Mouse (Mus musculus): ENCODE measurements around the gene Ppef2. TPM values are rescaled to one million over a fixed set of nuclear protein-coding genes. Genes with fewer than 3 reads are reported as not detected.
A peak's percentile ranks its signal among the peaks of the same experiment; 100 is the strongest.

The Ppef2 gene
- polyA plus RNA-seq, 1 experiment from 2014 or later = 0.99 TPM

- no peak overlapping the region for H3K4me2 ChIP-seq (ENCODE audit: low read depth, low read length)
- 89% methylated on average over 7 of the region's 7 CpGs for WGBS
- H3K27ac ChIP-seq (ENCODE audit: low read depth, low read length) = no peak overlapping the region
- H3K36me3 ChIP-seq (ENCODE audit: control insufficient read depth, insufficient read depth, low read length) = no peaks in the 10 kb centered on the region
- no peak for ATAC-seq (ENCODE audit: low read depth)
- no peak overlapping the region for H3K9ac ChIP-seq (replicated peaks; ENCODE audit: low read depth, low read length)
- no peaks in the 10 kb centered on the region for H3K27me3 ChIP-seq (ENCODE audit: control insufficient read depth, insufficient read depth, low read length)
- H3K4me3 ChIP-seq (ENCODE audit: low read depth, low read length) = no peak overlapping the region
- no peaks in the 10 kb centered on the region for H3K4me1 ChIP-seq (ENCODE audit: control insufficient read depth, insufficient read depth, low read length)
- no peaks in the 10 kb centered on the region for H3K9me3 ChIP-seq (ENCODE audit: control insufficient read depth, low read length)
Observed at GRCm38 (mm10) chr5:92227782-92228181, 28.3 kb downstream of the Ppef2 start.

GRCm38 (mm10) chr5:92220287-92220902, 35.7 kb downstream of the Ppef2 start:
- H3K27me3 ChIP-seq (ENCODE audit: control insufficient read depth, insufficient read depth, low read length) = no peaks in the 10 kb centered on the region
- H3K9ac ChIP-seq (replicated peaks; ENCODE audit: low read depth, low read length) = no peak overlapping the region
- no peak overlapping the region for H3K27ac ChIP-seq (ENCODE audit: low read depth, low read length)
- 92% methylated on average over 8 of the region's 8 CpGs for WGBS
- H3K4me3 ChIP-seq (ENCODE audit: low read depth, low read length) = no peak overlapping the region
- no peaks in the 10 kb centered on the region for H3K36me3 ChIP-seq (ENCODE audit: control insufficient read depth, insufficient read depth, low read length)
- no peak overlapping the region for H3K4me2 ChIP-seq (ENCODE audit: low read depth, low read length)
- no peaks in the 10 kb centered on the region for H3K9me3 ChIP-seq (ENCODE audit: control insufficient read depth, low read length)
- no peak for ATAC-seq (ENCODE audit: low read depth)
- H3K4me1 ChIP-seq (ENCODE audit: control insufficient read depth, insufficient read depth, low read length) = no peaks in the 10 kb centered on the region

- ATAC-seq (ENCODE audit: low read depth) = no peak
- 79% methylated on average over 6 of the region's 6 CpGs for whole genome bisulfite sequencing
Observed at GRCm38 (mm10) chr5:92219826-92220225, 36.3 kb downstream of the Ppef2 start.

DNA sequence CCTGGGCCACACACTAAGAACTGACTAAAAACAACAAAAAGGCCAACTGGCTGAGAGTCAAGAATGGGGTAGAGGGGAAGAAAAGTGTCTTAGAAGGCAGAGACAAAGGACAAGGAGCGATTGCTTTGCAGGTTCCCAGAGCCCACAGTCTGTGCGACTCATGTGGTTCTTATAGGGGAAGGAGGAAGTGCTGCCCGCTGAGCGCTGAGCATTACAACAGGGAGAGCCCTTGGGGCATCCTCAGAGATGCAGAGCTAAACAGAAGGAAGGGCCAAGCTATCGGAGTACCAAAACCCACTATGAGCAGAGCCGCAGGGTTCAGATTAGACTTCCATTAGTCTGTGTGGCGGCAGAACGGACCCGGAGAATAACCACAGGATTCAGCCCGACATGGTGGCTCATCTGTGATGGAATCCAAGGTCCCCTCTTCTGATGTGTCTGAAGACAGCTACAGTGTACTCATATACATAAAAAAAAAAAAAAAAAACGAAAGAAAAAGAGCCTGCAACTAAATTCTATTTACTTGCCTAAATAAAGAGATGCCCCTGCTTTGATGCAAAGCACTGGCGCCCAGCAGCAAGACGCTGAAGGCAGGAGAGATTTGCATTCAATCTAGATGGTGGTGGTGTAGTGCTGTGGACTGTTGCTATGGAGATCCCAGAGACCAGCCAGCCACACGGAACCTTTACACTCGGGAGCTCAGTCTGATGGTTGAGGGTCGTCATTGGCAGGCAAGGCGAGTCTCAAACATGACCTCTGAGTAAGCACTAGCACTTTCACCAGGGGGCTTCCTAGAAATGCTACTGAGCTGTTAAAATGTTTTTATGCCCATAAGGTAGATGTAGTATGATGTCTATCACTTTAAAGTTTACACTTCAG, 36.9 kb downstream of the Ppef2 start:
- Histone ChIP-seq H3K27me3 (ENCODE audit: control insufficient read depth, insufficient read depth, low read length) (no peaks in the 10 kb centered on the region), H3K4me2 (ENCODE audit: low read depth, low read length) (no peak overlapping the region), H3K4me1 (ENCODE audit: control insufficient read depth, insufficient read depth, low read length) (no peaks in the 10 kb centered on the region), H3K36me3 (ENCODE audit: control insufficient read depth, insufficient read depth, low read length) (no peaks in the 10 kb centered on the region), H3K4me3 (ENCODE audit: low read depth, low read length) (no peak overlapping the region), H3K9me3 (ENCODE audit: control insufficient read depth, low read length) (no peaks in the 10 kb centered on the region), H3K27ac (ENCODE audit: low read depth, low read length) (no peak overlapping the region), H3K9ac (replicated peaks; ENCODE audit: low read depth, low read length) (no peak overlapping the region)
- WGBS = 40% methylated on average over 17 of the region's 17 CpGs
- peak; percentile 89; the same call in 1 of the 2 replicates for ATAC-seq (ENCODE audit: low read depth)

More at GRCm38 (mm10) chr5:92219826-92220225, 36.3 kb downstream of the Ppef2 start:
- H3K4me1 ChIP-seq (ENCODE audit: control insufficient read depth, insufficient read depth, low read length) = no peaks in the 10 kb centered on the region
- H3K4me2 ChIP-seq (ENCODE audit: low read depth, low read length) = no peak overlapping the region
- H3K9ac ChIP-seq (replicated peaks; ENCODE audit: low read depth, low read length) = no peak overlapping the region
- H3K36me3 ChIP-seq (ENCODE audit: control insufficient read depth, insufficient read depth, low read length) = no peaks in the 10 kb centered on the region
- no peak overlapping the region for H3K27ac ChIP-seq (ENCODE audit: low read depth, low read length)
- no peak overlapping the region for H3K4me3 ChIP-seq (ENCODE audit: low read depth, low read length)
- H3K9me3 ChIP-seq (ENCODE audit: control insufficient read depth, low read length) = no peaks in the 10 kb centered on the region
- H3K27me3 ChIP-seq (ENCODE audit: control insufficient read depth, insufficient read depth, low read length) = no peaks in the 10 kb centered on the region

DNA sequence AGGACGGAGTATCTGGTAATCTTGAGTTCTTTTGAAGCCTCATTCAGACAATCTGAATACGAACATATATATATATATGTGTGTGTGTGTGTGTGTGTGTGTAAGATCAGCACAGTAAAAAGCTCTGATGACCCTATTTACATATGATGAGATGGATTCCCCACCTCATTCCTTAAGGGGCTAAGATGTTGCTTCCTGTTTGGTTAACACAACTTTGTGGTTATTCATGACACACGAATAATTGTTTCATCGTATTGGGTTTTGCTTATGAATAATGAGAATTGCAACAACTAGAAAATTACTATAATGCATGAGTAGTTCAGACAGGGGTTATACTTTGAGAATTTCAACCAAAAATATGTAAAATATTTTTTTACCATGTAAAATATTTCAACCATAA, 40.8 kb downstream of the Ppef2 start, which contains the start of gene U90926:
Gene U90926, minus strand, starts transcription at position 101 of the 400 bp plus-strand sequence.
- no peaks in the 10 kb centered on the region for H3K9me3 ChIP-seq (ENCODE audit: control insufficient read depth, low read length)
- H3K9ac ChIP-seq (replicated peaks; ENCODE audit: low read depth, low read length) = no peak within 1 kb of the TSS
- 93% methylated on average over 4 of the region's 4 CpGs for WGBS
- no peak within 1 kb of the TSS for H3K4me3 ChIP-seq (ENCODE audit: low read depth, low read length)
- H3K27ac ChIP-seq (ENCODE audit: low read depth, low read length) = no peak within 1 kb of the TSS
- no peaks in the 10 kb centered on the region for H3K36me3 ChIP-seq (ENCODE audit: control insufficient read depth, insufficient read depth, low read length)
- H3K4me2 ChIP-seq (ENCODE audit: low read depth, low read length) = no peak within 1 kb of the TSS
- no peak for ATAC-seq (ENCODE audit: low read depth)
- no peaks in the 10 kb centered on the region for H3K4me1 ChIP-seq (ENCODE audit: control insufficient read depth, insufficient read depth, low read length)
- no peaks in the 10 kb centered on the region for H3K27me3 ChIP-seq (ENCODE audit: control insufficient read depth, insufficient read depth, low read length)

DNA sequence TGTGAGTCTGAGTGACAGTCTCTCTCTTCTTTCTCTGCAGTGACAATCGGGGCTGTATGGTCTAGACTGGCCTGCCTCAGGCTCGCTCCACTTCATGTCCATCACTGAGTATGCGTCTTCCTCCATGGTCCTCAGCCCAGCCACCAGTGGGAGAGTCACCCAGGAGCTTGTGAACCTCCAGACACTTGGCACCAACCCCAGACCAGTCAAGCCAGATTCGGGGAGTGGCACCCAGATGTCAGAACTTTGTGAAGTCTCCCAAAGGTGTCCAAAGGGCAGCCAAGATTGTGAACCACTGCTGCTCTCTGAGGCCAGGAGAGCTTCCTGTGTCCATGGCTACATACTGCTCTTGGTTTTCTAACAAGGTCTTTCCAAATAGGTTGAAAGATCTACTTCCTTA, 43.8 kb downstream of the Ppef2 start:
- no peaks in the 10 kb centered on the region for H3K27me3 ChIP-seq (ENCODE audit: control insufficient read depth, insufficient read depth, low read length)
- 89% methylated on average over 4 of the region's 4 CpGs for WGBS
- H3K9me3 ChIP-seq (ENCODE audit: control insufficient read depth, low read length) = no peaks in the 10 kb centered on the region
- no peak overlapping the region for H3K4me2 ChIP-seq (ENCODE audit: low read depth, low read length)
- no peak overlapping the region for H3K27ac ChIP-seq (ENCODE audit: low read depth, low read length)
- ATAC-seq (ENCODE audit: low read depth) = no peak
- H3K36me3 ChIP-seq (ENCODE audit: control insufficient read depth, insufficient read depth, low read length) = no peaks in the 10 kb centered on the region
- no peaks in the 10 kb centered on the region for H3K4me1 ChIP-seq (ENCODE audit: control insufficient read depth, insufficient read depth, low read length)
- H3K9ac ChIP-seq (replicated peaks; ENCODE audit: low read depth, low read length) = no peak overlapping the region
- H3K4me3 ChIP-seq (ENCODE audit: low read depth, low read length) = no peak overlapping the region

- no peak overlapping the region for H3K9ac ChIP-seq (replicated peaks; ENCODE audit: low read depth, low read length)
- H3K27me3 ChIP-seq (ENCODE audit: control insufficient read depth, insufficient read depth, low read length) = no peaks in the 10 kb centered on the region
- H3K4me2 ChIP-seq (ENCODE audit: low read depth, low read length) = no peak overlapping the region
- ATAC-seq (ENCODE audit: low read depth) = no peak
- 0 out of 2 replicates have a peak, but pooled peaks cover 3% of the 10 kb centered on the region for H3K36me3 ChIP-seq (ENCODE audit: control insufficient read depth, insufficient read depth, low read length)
- WGBS = 81% methylated on average over 8 of the region's 8 CpGs
- H3K9me3 ChIP-seq (ENCODE audit: control insufficient read depth, low read length) = no peaks in the 10 kb centered on the region
- H3K27ac ChIP-seq (ENCODE audit: low read depth, low read length) = no peak overlapping the region
- H3K4me3 ChIP-seq (ENCODE audit: low read depth, low read length) = no peak overlapping the region
- no peaks in the 10 kb centered on the region for H3K4me1 ChIP-seq (ENCODE audit: control insufficient read depth, insufficient read depth, low read length)
Observed at GRCm38 (mm10) chr5:92210205-92210604, 45.9 kb downstream of the Ppef2 start.

DNA sequence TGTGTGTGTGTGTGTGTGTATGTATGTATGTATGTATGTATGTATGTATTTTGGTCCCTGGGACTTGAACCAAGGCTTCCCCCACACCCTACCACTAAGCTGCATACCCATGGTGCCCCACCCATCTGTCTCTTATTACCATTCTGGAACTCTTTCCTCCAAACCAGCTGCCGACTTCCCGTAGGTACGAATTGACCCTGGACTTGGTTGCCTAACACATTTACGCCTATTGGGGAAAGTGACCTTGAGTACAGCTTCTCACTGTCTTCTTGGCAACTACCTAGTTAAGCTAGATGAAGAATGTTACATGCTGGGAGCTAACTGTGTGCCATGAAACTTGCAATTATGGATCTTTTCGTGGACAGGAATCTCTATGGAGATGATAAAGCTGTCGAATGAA, 50.0 kb downstream of the Ppef2 start:
- H3K4me1 ChIP-seq (ENCODE audit: control insufficient read depth, insufficient read depth, low read length) = no peaks in the 10 kb centered on the region
- H3K27me3 ChIP-seq (ENCODE audit: control insufficient read depth, insufficient read depth, low read length) = no peaks in the 10 kb centered on the region
- no peak overlapping the region for H3K4me3 ChIP-seq (ENCODE audit: low read depth, low read length)
- no peak overlapping the region for H3K4me2 ChIP-seq (ENCODE audit: low read depth, low read length)
- no peak overlapping the region for H3K27ac ChIP-seq (ENCODE audit: low read depth, low read length)
- no peak overlapping the region for H3K9ac ChIP-seq (replicated peaks; ENCODE audit: low read depth, low read length)
- no peak for ATAC-seq (ENCODE audit: low read depth)
- H3K9me3 ChIP-seq (ENCODE audit: control insufficient read depth, low read length) = no peaks in the 10 kb centered on the region
- peaks cover 31% of the 10 kb centered on the region for H3K36me3 ChIP-seq (ENCODE audit: control insufficient read depth, insufficient read depth, low read length)
- WGBS = 93% methylated on average over 6 of the region's 6 CpGs

DNA sequence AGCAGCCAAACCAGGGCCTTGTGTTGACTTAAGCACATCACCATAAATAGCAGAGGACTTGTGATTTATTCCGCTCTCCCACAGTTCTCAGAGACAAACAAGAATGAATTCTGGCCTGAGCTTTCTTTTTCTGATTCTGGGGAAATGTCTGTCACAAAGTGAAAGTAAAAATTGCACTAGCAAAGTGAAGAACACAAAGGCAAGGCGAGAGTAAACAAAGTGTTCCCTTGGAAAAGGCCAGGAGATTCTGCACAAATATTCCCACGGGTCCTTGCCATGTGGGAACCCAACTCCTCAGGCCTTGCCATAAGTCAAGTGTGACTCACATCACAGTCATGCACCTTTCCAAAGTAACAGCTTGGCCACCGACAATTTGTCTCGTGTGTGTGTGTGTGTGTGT, 50.4 kb downstream of the Ppef2 start:
- 89% methylated on average over 5 of the region's 5 CpGs for WGBS
- Histone ChIP-seq H3K4me1 (ENCODE audit: control insufficient read depth, insufficient read depth, low read length) (no peaks in the 10 kb centered on the region), H3K9ac (replicated peaks; ENCODE audit: low read depth, low read length) (no peak overlapping the region), H3K27me3 (ENCODE audit: control insufficient read depth, insufficient read depth, low read length) (no peaks in the 10 kb centered on the region), H3K27ac (ENCODE audit: low read depth, low read length) (no peak overlapping the region), H3K9me3 (ENCODE audit: control insufficient read depth, low read length) (no peaks in the 10 kb centered on the region), H3K36me3 (ENCODE audit: control insufficient read depth, insufficient read depth, low read length) (peaks cover 34% of the 10 kb centered on the region), H3K4me2 (ENCODE audit: low read depth, low read length) (no peak overlapping the region), H3K4me3 (ENCODE audit: low read depth, low read length) (no peak overlapping the region)
- no peak for ATAC-seq (ENCODE audit: low read depth)
